Mouse (Mus musculus) liver, embryonic 11.5 days (tissue): ENCODE measurements around the gene Oasl2. TPM values are rescaled to one million over a fixed set of nuclear protein-coding genes. Genes with fewer than 3 reads are reported as not detected.
"Not testable (repeated sequence)": the region's sequence is repeated elsewhere in the genome, so short reads cannot be mapped to it uniquely, and the experiment has no call there.

Source experiments
- ATAC-seq: fragments of 200-750 bp; cut with Nextera tagmentation; replicated peaks from 2 replicates; pipeline ENCODE4 v1.8.0; 2017; ENCODE audit warnings: moderate number of reproducible peaks, mild to moderate bottlenecking, moderate TSS enrichment, moderate library complexity; ENCODE audit not compliant: low FRiP score
- DNase-seq: peaks from one replicate; pipeline ENCODE4 v3.0.0-alpha.2; 2017; ENCODE audit warnings: low spot score
- H3K27ac ChIP-seq: fragments of 300-500 bp; sonication (generic); 2 replicates; pipeline ENCODE4 v1.5.1; 2014; ENCODE audit warnings: mild to moderate bottlenecking, low read depth, low read length, control low read depth
- H3K27me3 ChIP-seq: fragments of 300-500 bp; sonication (generic); replicated peaks from 2 replicates; pipeline ENCODE4 v1.6.1; 2014; ENCODE audit warnings: low read length, mixed read lengths; ENCODE audit not compliant: control insufficient read depth, insufficient read depth
- H3K36me3 ChIP-seq: fragments of 300-500 bp; sonication (generic); 2 replicates; pipeline ENCODE4 v1.6.1; 2014; ENCODE audit warnings: mild to moderate bottlenecking, low read length, moderate library complexity, mixed read lengths; ENCODE audit not compliant: control insufficient read depth, insufficient read depth
- H3K4me1 ChIP-seq: fragments of 300-500 bp; sonication (generic); replicated peaks from 2 replicates; pipeline ENCODE4 v1.6.1; 2014; ENCODE audit warnings: low read length, mixed read lengths; ENCODE audit not compliant: control insufficient read depth, insufficient read depth
- H3K4me2 ChIP-seq: fragments of 300-500 bp; sonication (generic); 2 replicates; pipeline ENCODE4 v1.6.1; 2014; ENCODE audit warnings: mild to moderate bottlenecking, control low read depth, moderate library complexity
- H3K4me3 ChIP-seq: fragments of 300-500 bp; sonication (generic); 2 replicates; pipeline ENCODE4 v1.5.1; 2014; ENCODE audit warnings: low read depth, low read length, control low read depth
- H3K9ac ChIP-seq: fragments of 300-500 bp; sonication (generic); 2 replicates; pipeline ENCODE4 v1.6.1; 2014; ENCODE audit warnings: low read depth, low read length, control low read depth
- H3K9me3 ChIP-seq: fragments of 300-500 bp; sonication (generic); 2 replicates; pipeline ENCODE4 v1.6.1; 2016; ENCODE audit warnings: low read length, inconsistent platforms, mixed read lengths; ENCODE audit not compliant: control insufficient read depth
- WGBS: fragments of 180-500 bp; shearing (Covaris S2); extraction: QIAGEN DNeasy Blood & Tissue Kit; methylation state at CpG from one replicate; pipeline ENCODE4 v1.1.7; 2014; 5-methylcytosine and 5-hydroxymethylcytosine counted together
- polyA plus RNA-seq: library from polyadenylated mRNA; unstranded; fragments of >200 nt; fragmentation: Nextera tagmentation; extraction: Ambion mirVana; gene quantifications from 2 replicates; pipeline ENCODE4 v1.2.1, GENCODE M21; 2014

Oasl2 gene
- polyA plus RNA-seq, 1 experiment from 2014 or later = 4.1 TPM

DNA sequence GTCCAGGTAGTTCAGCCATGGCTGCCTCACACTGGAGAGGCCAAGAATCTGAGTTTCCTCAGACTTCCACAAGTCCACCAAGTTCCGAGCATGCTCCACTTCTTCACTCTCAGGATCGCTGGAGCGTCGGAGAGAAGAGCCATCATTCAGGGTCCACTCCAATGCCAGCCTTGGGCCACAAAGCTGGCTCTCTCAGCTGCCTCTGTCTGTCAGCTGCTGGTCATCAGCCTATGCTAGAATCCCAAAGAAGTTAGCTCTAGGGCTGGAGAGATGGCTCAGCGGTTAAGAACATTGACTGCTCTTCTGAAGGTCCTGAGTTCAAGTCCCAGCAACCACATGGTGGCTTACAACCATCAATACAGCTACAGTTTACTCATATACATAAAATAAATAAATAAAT is 20.6 kb downstream of the Oasl2 start:
- not testable (repeated sequence) for H3K27me3 ChIP-seq, H3K4me1 ChIP-seq, H3K36me3 ChIP-seq, ATAC-seq, H3K27ac ChIP-seq, H3K4me2 ChIP-seq, DNase-seq, H3K9me3 ChIP-seq, H3K9ac ChIP-seq, H3K4me3 ChIP-seq
- WGBS = 90% methylated on average over 5 of the region's 5 CpGs

- DNase-seq (peak; percentile 39), ATAC-seq (peak; percentile 58; the same call in 1 of the 2 replicates)
- Histone ChIP-seq H3K9me3 (no peaks in the 10 kb centered on the region), H3K4me2 (peak overlapping the region; percentile 35), H3K9ac (no peak overlapping the region), H3K4me1 (peaks cover 5% of the 10 kb centered on the region; the same call in 1 of the 2 replicates), H3K27me3 (no peaks in the 10 kb centered on the region), H3K27ac (no peak overlapping the region), H3K36me3 (no peaks in the 10 kb centered on the region), H3K4me3 (no peak overlapping the region)
- WGBS = 52% methylated on average over 19 of the region's 19 CpGs
Measured at GRCm38 (mm10) chr5:114921551-114922365, 25.0 kb downstream of the Oasl2 start.

- peak overlapping the region; percentile 35; the same call in 1 of the 2 replicates for H3K4me2 ChIP-seq
Measured at GRCm38 (mm10) chr5:114922366-114922731, 25.6 kb downstream of the Oasl2 start.

GRCm38 (mm10) chr5:114922998-114923473 is 26.3 kb downstream of the Oasl2 start, which contains the start of gene Oasl1:
Gene Oasl1 (plus strand): TSS chr5:114923240.
- no peaks in the 10 kb centered on the region for H3K27me3 ChIP-seq
- no peak for ATAC-seq
- no peak within 1 kb of the TSS for H3K9ac ChIP-seq
- H3K4me2 ChIP-seq = peak within 1 kb of the TSS; percentile 35
- no peaks in the 10 kb centered on the region for H3K36me3 ChIP-seq
- DNase-seq = no peak
- peaks cover 5% of the 10 kb centered on the region; the same call in 1 of the 2 replicates for H3K4me1 ChIP-seq
- H3K27ac ChIP-seq = no peak within 1 kb of the TSS
- H3K9me3 ChIP-seq = no peaks in the 10 kb centered on the region
- no peak within 1 kb of the TSS for H3K4me3 ChIP-seq
- 60% methylated on average over 15 of the region's 15 CpGs for WGBS

More at GRCm38 (mm10) chr5:114922366-114922731, 25.6 kb downstream of the Oasl2 start:
- ATAC-seq = peak; percentile 61; the same call in 1 of the 2 replicates
- Histone ChIP-seq H3K9ac (no peak overlapping the region), H3K4me1 (peaks cover 5% of the 10 kb centered on the region; the same call in 1 of the 2 replicates), H3K9me3 (no peaks in the 10 kb centered on the region), H3K27me3 (no peaks in the 10 kb centered on the region), H3K27ac (no peak overlapping the region), H3K36me3 (no peaks in the 10 kb centered on the region), H3K4me3 (no peak overlapping the region)
- WGBS = 59% methylated on average over 10 of the region's 10 CpGs
- DNase-seq = no peak

DNA sequence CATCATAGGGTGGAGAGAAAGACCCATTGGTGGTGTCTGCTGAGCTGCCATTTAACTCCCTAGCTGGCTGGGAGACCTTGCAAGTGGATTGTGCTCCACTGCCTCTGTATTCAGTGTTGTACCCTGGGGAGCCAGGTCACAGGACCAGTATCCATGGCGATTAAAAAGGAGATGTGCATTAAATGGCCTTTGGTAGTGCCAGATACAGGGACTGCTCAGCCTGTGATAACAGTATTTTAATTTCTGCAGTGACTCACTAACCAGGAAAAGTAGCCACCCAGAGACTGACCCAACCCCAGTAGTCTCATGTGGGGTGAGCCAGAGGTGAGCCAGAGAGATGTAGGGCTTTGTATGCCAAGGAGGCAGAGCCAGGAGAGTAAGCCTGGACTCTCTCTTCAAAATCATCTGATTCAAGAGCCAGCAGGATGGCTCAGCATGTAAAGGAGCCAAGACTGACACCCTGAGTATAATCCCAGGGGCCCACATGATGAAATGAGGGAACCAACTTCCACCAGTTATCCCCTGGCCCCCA is 29.5 kb downstream of the Oasl2 start:
- WGBS = 56% methylated on average over 1 of the region's 1 CpGs
- ATAC-seq = no peak
- no peak for DNase-seq
- Histone ChIP-seq H3K4me1 (peaks cover 5% of the 10 kb centered on the region; the same call in 1 of the 2 replicates), H3K9me3 (no peaks in the 10 kb centered on the region), H3K27me3 (no peaks in the 10 kb centered on the region), H3K4me2 (no peak overlapping the region), H3K36me3 (no peaks in the 10 kb centered on the region), H3K4me3 (no peak overlapping the region), H3K27ac (no peak overlapping the region), H3K9ac (no peak overlapping the region)

DNA sequence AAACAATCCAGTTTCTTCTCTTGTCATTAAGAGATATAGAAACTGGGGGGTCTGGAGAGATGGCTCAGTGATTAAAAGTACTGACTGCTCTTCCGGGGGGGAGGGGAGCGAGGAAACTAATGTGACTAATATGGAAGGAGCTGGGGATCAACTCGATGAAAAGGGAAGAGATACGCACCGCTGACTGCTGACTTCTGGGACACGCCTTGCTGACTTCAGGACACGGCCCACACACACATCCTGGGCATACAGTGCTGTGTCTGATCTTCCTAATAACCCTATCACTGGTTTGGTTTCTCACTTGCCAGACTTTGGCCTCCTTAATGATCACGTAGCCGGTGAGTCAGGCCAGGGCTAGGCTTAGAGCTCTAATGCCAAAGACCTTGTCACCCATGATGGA is 30.0 kb downstream of the Oasl2 start:
- Histone ChIP-seq H3K9ac (no peak overlapping the region), H3K36me3 (no peaks in the 10 kb centered on the region), H3K9me3 (no peaks in the 10 kb centered on the region), H3K4me2 (no peak overlapping the region), H3K4me1 (peaks cover 4% of the 10 kb centered on the region; the same call in 1 of the 2 replicates), H3K27me3 (no peaks in the 10 kb centered on the region), H3K4me3 (no peak overlapping the region), H3K27ac (no peak overlapping the region)
- ATAC-seq (no peak), DNase-seq (no peak)
- 80% methylated on average over 9 of the region's 9 CpGs for WGBS

DNA sequence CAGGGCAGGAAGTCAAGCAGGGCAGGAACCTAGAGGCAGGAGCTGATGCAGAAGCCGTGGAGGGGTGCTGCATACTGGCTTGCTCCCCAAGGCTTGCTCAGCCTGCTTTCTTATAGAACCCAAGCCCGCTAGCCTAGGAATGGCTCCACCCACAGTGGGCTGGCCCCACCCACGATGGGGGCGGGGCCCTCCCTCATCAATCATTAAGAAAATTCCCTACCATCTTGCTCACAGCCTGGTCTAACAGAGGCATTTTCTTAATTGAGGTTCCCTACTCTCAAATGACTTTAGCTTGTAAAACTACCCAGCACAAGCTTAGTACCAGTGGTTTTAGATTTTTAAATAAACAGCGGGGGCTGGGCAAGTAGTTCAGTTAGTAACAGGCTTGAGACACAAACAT is 34.9 kb downstream of the Oasl2 start:
- H3K36me3 ChIP-seq = no peaks in the 10 kb centered on the region
- no peak overlapping the region for H3K4me3 ChIP-seq
- H3K27me3 ChIP-seq = no peaks in the 10 kb centered on the region
- no peaks in the 10 kb centered on the region for H3K9me3 ChIP-seq
- no peak for DNase-seq
- 50% methylated on average over 5 of the region's 5 CpGs for WGBS
- no peak overlapping the region for H3K27ac ChIP-seq
- H3K9ac ChIP-seq = no peak overlapping the region
- H3K4me2 ChIP-seq = no peak overlapping the region
- no peak for ATAC-seq
- H3K4me1 ChIP-seq = no peaks in the 10 kb centered on the region

DNA sequence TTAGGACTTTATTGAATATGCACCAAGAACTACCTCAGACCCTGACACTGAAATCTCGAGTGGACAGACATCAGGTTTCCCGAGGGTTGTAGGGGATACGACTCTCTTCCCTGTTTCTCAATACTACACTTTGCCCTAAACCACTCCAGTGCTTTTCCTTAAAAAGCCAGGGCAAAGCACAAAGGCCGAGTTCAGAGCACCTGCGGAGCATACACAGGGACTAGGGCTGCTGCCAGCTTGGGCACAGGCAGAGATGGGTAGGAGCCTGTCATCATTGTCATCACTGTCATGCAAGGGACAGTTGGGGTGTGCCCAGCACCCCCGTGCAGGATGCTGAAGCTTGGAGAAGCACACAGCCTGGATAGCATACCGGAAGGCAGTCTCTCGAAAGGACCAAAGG is 36.5 kb downstream of the Oasl2 start:
- no peak overlapping the region for H3K27ac ChIP-seq
- H3K27me3 ChIP-seq = no peaks in the 10 kb centered on the region
- DNase-seq (no peak), ATAC-seq (no peak)
- H3K36me3 ChIP-seq = no peaks in the 10 kb centered on the region
- no peak overlapping the region for H3K9ac ChIP-seq
- H3K4me3 ChIP-seq = no peak overlapping the region
- 81% methylated on average over 8 of the region's 8 CpGs for WGBS
- H3K4me2 ChIP-seq = no peak overlapping the region
- no peaks in the 10 kb centered on the region for H3K9me3 ChIP-seq
- no peaks in the 10 kb centered on the region for H3K4me1 ChIP-seq
